Mouse (Mus musculus) liver, embryonic 14.5 days (tissue): ENCODE results near the gene Fam19a3.

ENCODE experiments used
- CTCF ChIP-seq: IDR thresholded peaks from 2 replicates; pipeline ENCODE4 v1.5.1; 2016; ENCODE audit warnings: antibody characterized with exemption, low read depth, control low read depth
- EP300 ChIP-seq: IDR thresholded peaks from 2 replicates; pipeline ENCODE4 v1.6.1; 2016; ENCODE audit warnings: antibody characterized with exemption, low read depth

DNA sequence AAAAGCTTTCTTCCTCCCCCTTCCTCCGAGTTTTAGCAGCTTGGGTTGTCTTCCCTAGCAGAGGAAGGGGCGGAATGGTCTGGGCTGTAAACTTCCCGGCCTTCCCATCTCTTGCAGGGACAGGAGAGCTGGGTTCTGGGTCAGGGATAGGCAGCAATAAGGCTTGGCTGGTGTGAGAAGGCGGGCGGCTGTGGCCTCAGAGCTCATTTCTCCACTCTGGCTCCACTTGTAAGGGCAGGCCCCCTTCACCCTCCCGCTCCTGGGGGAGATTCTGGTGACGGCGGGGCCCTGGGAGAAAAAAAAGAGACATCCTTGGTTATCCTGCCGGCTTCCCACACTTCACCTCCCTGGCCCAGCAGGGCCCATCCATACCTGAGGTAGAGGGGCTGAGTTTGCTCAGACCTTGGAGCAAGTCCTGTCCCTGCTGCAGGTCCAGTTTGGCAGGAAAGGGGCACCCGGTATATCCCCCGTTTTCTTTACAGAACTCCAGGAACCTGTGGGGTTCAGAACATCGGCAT lies 13.4 kb upstream of the Fam19a3 start:
- TF ChIP-seq CTCF (no peak), EP300 (no peak)
